Mouse (Mus musculus) liver, adult (tissue): ENCODE results near the gene Akap5.

ENCODE experiments used
- GATA4 ChIP-seq: IDR thresholded peaks from 2 replicates; pipeline ENCODE4 v1.6.1; 2014; ENCODE audit warnings: mild to moderate bottlenecking, low read length; ENCODE audit not compliant: insufficient replicate concordance

Gene Akap5

DNA sequence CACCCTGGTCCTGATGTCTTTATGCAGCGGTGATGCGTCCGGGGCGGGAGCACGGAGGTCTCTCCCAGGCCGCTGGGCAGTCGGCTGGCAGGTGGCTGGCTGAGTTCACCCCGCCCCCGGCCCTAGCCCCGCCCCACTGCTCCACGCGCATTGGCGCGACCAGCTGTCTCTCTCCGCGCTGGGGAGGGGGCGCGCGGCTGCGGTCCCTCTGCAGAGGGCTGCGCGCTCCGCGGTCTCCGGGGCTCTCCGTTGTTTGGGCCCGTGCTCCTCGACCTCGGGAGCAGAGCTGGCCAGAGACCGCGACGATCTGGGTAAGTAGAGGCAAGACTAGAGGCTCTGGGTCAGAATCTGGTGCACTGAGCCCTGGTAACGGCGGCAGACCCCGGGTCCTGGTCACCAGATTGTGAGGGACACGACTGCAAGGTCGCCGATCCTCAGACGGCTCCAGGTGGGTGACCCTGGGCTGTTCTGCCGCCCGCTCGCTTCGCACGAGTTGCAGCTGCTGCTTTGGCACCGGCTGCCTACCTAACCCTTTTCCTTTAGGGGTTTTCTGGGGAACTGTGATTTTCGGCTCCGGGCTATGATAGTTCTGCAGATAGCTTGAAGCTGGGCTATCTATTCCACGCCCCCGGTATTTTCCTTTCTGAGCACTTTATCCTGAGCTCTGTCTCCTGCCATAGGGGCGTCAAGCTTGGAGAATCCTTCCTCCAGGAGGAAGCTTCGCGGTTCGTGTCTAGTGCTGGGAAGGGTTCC, at the start of gene Akap5:
TSS of gene Akap5 (plus strand) at position 213 of the 753 bp plus-strand sequence.
- TF ChIP-seq GATA4: no peak

DNA sequence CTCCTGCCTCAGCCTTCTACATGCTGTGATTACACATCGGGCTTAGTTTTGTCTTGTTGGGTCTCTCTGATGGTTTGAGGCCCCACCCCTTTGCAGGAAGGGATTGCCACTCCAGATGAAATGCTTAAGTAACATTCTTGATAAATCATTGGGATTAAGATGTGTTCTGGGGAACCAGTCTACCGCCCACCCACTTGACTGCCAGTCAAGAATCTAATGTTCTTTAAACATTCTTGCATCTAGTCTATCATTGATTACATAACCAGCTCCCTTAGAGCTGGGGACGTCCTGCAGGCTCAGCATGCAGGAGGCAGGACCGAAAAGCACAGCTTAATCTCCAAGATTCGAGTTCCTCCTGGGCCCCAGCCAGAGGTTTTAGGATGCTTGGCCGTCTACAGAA, 46.5 kb upstream of the Akap5 start:
- TF ChIP-seq GATA4: no peak

DNA sequence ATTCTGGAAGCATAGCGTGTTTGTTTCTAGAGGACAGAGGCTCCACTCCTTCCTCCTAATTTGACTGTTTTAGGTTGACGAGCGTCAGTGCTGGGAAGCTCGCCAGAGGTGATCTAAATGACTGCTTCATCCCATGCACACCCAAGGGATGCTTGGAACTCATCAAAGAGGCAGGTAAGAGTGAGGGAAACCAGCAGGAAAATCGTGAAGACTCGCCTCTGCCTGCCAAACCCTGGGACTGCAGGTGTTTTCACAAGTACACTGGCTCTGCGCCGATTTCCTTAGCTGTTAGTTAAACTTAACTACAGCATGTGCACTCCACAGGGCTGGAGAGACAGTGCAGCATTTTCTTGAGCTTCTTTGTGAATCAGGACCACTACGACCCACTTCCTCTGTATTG, 44.1 kb upstream of the Akap5 start:
- TF ChIP-seq GATA4: no peak

DNA sequence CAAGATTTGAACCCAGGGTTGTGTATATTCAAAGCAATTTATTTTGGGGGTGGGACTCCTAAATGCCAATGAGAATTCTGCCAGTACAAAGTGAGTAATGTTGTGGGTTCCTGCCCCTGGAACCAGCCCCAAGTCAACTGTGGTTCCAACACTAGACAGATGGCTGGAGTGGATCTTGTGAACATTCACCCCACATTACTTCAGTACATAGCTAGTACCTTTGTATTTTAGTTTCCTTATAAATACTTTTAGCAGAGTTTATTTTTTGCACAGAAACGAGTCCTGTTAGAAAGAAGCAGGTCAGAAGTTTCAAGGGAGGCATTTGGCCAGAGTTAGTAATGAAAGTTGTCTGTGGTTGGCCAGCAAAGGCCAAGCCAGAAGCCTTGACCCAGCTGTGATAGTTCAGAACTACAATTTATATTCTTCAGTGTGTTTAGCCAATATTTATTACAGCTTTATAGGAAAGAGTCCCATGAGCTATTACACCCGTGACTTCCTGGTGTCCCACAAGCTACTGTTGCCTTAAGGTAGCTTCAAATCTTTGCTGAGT, 43.5 kb upstream of the Akap5 start:
- TF ChIP-seq GATA4: no peak

DNA sequence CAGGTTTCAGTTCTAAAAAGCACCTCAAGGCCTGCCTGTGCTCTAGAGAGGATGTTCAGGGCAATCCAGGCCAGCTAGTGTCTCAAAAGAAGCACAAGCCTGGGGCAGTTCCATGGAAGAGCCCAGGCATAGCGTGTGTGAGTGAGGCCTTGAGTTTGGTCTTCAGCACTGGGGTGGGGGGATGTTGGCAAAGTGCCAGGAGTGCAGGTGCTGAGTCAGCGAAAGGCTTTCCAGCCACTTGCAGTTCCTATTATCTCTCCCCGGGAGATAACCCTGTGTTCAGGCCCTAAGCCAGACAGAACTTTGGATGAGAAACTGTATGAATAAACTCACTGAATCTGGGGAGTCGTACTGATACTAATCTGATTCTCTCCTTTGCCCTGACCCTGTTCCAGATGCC, 42.6 kb upstream of the Akap5 start:
- TF ChIP-seq GATA4: peak; percentile 65; the same call in 1 of the 2 replicates

DNA sequence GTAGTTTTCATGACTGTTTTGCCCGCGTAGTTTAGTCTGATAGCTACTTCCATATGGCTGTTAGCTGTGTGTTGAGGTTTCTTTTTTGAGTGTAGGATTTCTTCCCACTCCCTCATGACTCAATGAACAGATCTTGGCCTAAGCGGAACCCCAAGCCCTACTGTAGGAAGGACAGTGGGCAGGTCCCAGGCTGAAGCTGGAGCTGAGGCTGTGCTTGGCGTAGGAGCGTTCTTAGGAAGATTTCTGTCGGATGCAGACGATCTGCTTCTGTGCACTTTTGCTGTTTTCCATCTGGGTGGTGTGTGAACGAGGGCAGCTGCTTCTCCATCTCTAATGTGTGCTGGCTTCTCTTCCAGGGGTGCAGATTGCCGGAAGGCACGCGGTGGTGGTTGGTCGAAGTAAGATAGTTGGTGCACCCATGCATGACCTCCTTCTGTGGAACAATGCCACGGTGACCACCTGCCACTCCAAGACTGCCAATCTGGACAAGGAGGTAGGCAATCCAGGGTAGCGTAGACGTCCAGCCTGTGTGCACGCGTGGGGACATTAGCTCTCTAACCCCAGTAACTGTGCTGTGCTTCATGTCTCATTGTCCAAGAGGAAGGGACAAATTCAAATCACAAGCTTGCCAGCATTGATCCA, 42.0 kb upstream of the Akap5 start:
- TF ChIP-seq GATA4: no peak

DNA sequence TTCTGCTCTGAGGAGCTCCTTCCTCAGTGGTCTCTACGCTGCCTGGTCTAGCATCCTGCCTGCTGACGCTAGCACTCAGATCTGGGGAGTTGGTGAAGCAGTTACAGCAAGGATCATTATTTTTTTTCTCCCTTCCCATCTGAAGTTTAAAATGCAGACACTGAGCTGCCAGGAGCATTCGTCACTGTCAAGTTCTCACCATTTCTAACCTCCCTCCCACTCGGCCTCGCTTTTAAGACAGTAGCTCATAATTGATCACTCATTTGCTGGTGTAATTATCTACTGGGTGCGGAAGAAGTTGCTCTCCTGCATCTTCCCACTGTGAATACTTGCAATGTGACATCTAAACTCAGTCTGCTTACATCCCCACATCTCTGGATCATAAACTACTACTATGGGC, 39.3 kb upstream of the Akap5 start:
- no peak for TF ChIP-seq GATA4

DNA sequence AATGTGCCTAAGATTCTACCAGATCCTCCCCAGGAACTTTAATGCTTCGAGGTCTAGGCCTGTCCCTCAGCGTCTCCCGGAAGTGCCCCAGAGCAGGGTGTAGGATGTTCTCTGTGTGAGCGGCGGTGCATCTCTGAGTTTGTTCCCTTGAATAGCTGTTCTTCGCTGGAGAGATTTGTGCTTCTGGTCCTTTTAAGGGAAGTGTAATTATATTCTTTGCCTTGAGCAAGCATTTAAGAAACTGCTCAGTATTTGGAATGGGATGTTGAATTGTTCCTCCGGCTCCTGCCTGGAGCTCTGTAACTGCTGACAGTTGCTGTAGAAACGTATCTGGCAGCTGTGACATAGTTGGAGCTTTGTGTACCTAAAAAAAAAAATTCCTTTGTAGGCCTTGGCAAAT, 36.7 kb upstream of the Akap5 start:
- no peak for TF ChIP-seq GATA4

DNA sequence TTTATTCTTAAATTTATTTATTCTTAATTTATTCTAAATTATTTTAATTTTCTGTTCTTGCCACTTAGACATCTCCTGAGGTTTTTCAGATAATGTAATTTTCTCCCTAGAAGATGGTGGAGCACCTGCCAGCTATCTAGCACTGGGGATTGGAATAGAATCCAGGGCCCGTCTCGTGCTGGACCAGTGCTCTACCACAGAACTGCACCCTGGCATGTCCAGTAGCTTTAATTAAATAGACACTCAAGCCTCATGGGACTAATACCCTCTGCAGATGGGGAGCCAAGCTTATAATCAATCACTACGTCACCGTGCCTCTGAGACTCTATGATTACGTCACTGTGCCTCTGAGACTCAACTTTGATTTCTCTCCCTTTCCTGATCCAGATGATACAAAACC, 36.2 kb upstream of the Akap5 start:
- no peak for TF ChIP-seq GATA4

DNA sequence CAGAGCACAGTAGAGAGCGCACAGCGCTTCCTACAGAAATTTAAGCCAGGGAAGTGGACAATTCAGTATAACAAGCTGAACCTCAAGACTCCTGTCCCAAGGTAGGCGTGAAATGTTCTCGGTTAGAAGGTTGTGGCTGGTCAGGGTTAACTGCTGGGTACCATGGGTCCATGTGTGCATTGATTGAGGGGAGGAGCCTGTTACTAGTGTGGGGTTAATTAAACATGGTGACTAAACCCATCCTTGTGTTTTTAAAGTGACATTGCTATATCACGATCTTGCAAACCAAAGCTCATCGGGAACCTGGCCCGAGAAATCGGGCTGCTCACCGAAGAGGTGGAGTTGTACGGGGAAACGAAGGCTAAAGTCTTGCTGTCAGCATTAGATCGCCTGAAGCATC, 35.3 kb upstream of the Akap5 start:
- no peak for TF ChIP-seq GATA4

DNA sequence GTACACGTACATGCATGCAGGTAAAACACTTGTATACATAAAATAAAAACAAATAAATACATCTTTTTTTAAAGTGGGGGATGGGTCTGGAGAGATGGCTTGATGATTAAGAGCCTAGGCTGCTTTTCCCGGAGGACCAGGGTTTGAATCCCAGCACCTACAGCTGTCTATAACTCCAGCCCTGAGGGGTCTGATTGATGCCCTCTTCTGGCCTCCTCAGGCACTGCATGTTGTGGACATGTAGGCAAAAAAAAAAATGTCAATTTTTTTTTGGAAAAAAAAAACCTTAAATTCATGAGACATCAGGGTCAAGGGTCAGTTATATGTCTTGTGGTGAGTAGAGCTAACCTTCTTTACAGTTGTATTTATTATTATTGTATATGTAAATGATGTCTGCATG, 34.4 kb upstream of the Akap5 start:
- TF ChIP-seq GATA4: no peak

DNA sequence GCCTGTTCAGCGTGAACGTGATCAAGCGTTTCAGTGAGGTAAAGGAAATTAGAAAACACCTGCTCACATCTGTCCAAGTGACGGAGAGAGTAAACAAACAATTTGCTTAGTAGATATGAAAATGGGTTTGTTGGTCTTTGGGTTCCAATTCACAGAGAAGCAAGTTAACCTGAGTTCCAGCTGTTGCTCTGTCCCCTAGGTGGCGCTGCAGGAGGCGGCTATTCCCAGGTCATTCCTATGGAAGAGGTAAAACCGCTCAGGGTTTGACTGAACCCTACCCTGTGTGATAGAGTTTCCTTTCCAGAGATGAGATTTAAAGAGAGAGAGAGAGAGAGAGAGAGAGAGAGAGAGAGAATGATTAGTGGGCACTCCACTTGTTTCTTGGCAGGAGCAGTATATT, 31.5 kb upstream of the Akap5 start:
- no peak for TF ChIP-seq GATA4

DNA sequence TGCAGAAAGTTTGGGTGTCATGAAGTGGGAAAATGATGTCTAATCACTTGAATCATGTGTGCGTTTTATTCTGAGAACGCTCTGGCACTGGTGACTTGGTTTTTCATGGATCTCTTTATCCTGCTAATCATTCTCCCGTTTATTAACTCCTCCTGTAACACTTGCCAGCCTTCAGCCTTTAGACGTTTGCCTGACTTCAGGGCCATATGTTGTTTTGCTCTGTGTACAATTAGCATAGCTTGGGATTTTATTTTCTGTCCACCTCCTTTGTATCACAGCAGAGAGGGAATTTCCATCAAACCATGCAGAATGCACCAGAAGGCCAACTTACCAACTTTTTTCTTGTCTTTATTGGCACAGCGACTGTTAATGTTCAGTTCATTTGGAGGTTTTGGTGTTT, 26.9 kb upstream of the Akap5 start:
- TF ChIP-seq GATA4: no peak

DNA sequence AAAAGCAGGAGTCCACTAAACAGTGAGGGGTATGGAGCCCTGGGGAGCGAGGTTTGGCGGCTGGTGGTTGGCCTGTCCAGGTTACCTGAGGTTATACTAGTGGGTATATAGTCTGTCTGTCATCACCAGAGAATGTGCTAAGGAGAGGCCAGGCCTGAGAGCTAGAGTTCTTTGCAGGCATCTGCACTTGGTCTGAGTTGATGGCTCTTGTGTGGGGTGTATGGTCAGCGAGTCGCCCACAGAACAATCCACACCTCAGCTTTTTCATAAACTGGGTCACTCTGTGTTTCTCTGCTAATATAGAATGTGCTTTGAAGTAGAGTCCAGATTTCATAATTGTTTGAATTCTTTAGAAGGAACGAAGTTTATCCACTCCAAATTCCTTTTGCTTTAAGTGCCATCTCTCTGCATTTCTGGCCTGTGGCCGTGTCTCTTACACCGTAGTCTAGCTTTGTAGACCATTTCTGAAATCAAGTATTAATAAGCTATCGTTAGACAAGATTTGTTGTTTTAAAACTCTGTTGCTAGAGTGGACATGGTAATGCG, 25.3 kb upstream of the Akap5 start:
- no peak for TF ChIP-seq GATA4

DNA sequence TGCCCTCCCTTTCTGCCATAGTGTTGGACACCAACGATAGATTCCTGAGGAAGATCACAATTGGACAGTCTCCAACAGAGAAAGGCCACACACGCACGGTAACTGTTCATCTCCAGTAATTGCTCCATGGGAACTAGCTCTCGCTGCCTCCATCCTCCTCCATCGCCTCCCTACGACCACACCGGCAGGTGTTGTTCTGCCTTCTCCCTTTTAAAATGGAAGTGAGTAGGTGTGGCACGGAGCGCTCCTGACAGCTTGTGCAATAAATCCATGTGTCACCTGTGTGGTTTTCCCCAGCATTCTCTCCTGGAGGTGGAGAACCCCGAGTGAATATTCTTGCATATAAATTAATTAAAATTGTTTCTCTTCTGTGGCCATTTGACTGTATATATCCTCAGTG, 24.3 kb upstream of the Akap5 start:
- no peak for TF ChIP-seq GATA4

DNA sequence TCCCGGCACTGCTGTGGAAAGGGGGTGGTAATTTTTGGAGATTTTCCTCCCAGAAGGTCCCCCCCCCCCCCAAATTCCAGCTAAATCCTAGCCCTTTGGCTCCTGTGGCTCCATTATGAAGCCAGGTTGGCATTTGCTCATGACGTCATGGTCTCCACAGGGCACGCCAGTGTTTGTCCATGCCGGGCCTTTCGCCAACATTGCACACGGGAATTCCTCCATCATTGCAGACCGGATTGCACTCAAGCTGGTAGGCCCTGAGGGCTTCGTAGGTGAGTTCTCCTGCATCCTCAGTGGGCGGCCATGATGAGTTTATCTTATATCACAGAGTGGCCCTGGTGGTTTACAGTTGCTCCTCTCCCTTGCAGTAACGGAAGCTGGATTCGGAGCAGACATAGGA, 21.2 kb upstream of the Akap5 start:
- no peak for TF ChIP-seq GATA4
